ENCODE assay signal across 25 mouse cellular contexts in genomic region chr2:21030650-21031049, GRCm38 (mm10).
DNase-seq lines count a peak whose midpoint lies in the region; ATAC-seq lines count a peak whose summit lies in the region.
"Had no signal": no experiment of that assay in that cellular context is flagged by ENCODE, and none has a peak within 500 bp of the region (broad histone marks: within the 10 kb centered on the region; RNA-seq: fewer than 3 reads in every experiment).

No protein-coding gene starts in this region.

- no peaks in the 10 kb centered on the region for H3K9me3 ChIP-seq in kidney, embryonic 14.5 days (ENCODE audit: control insufficient read depth, low read length)
- no peaks in the 10 kb centered on the region for H3K9me3 ChIP-seq in embryonic facial prominence, embryonic 10.5 days
- H3K9me3 ChIP-seq: forebrain, embryonic 15.5 days; heart, embryonic 10.5 days; hindbrain, embryonic 12.5 days had no signal

- 48% methylated on average over 4 of the region's 4 CpGs for WGBS in kidney, embryonic 14.5 days
- 51% methylated on average over 4 of the region's 4 CpGs for WGBS in embryonic facial prominence, embryonic 10.5 days

- no peaks in the 10 kb centered on the region for H3K4me1 ChIP-seq in kidney, embryonic 14.5 days (ENCODE audit: control insufficient read depth, insufficient read depth, low read length)
- peaks cover 14% of the 10 kb centered on the region for H3K4me1 ChIP-seq in embryonic facial prominence, embryonic 10.5 days
- H3K4me1 ChIP-seq: forebrain, embryonic 15.5 days had no signal

- no peaks in the 10 kb centered on the region for H3K27me3 ChIP-seq in kidney, embryonic 14.5 days (ENCODE audit: control insufficient read depth, insufficient read depth, low read length)
- no peaks in the 10 kb centered on the region for H3K27me3 ChIP-seq in embryonic facial prominence, embryonic 10.5 days (replicated peaks; ENCODE audit: low read depth, poor library complexity, severe bottlenecking)
- H3K27me3 ChIP-seq: forebrain, embryonic 15.5 days; hindbrain, embryonic 12.5 days had no signal

- no peak overlapping the region for H3K9ac ChIP-seq in kidney, embryonic 14.5 days (ENCODE audit: low read depth, low read length)
- H3K9ac ChIP-seq: forebrain, embryonic 15.5 days; hindbrain, embryonic 12.5 days had no signal

- H3K4me2 ChIP-seq in kidney, embryonic 14.5 days (replicated peaks; ENCODE audit: low read depth, low read length) = no peak overlapping the region
- H3K4me2 ChIP-seq: forebrain, embryonic 15.5 days; hindbrain, embryonic 12.5 days had no signal

- ATAC-seq in kidney, embryonic 14.5 days (ENCODE audit: low FRiP score, low TSS enrichment) = no peak
- ATAC-seq: activated CD4-positive, CD25-positive, alpha-beta regulatory T cell, adult 4 months; CD4-positive, CD25-positive, alpha-beta regulatory T cell, adult 4 months; forebrain, embryonic 15.5 days; hindbrain, embryonic 16.5 days; inflammation-experienced regulatory T-cells, adult 6 months; intestine, postnatal 0 days had no signal

- H3K36me3 ChIP-seq in kidney, embryonic 14.5 days (ENCODE audit: control insufficient read depth, insufficient read depth, low read length) = no peaks in the 10 kb centered on the region
- H3K36me3 ChIP-seq in embryonic facial prominence, embryonic 10.5 days (replicated peaks) = no peaks in the 10 kb centered on the region
- H3K36me3 ChIP-seq: forebrain, embryonic 15.5 days; heart, embryonic 10.5 days; hindbrain, embryonic 12.5 days had no signal

- peak; percentile 17 for DNase-seq in embryo, embryonic 10 days (ENCODE audit: low spot score)
- no peak for DNase-seq in embryo, embryonic 10.5 days (ENCODE audit: low spot score)
- peak; percentile 12 for DNase-seq in kidney, postnatal 10 days
- peak; percentile 50 for DNase-seq in embryonic facial prominence, embryonic 10.5 days (ENCODE audit: low spot score)
- peak; percentile 17 for DNase-seq in yolk sac, embryonic 10.5 days (ENCODE audit: low spot score)
- no peak for DNase-seq in cerebellum, postnatal 4 days (ENCODE audit: low spot score in 2 of 2)
- DNase-seq in kidney, postnatal 14 days = no peak
- DNase-seq: adrenal gland, postnatal 14 days; B cell, adult 2 months; cerebellum, adult 18-20 months; cerebellum, postnatal 10 days; gastrocnemius, adult 2 months; gastrocnemius, postnatal 25 days; heart, postnatal 10 days; heart, postnatal 4 days; kidney, adult 8-10 months had no signal

- no peak overlapping the region for H3K27ac ChIP-seq in kidney, embryonic 14.5 days (ENCODE audit: low read depth, low read length)
- H3K27ac ChIP-seq in embryonic facial prominence, embryonic 10.5 days (replicated peaks) = no peak overlapping the region
- H3K27ac ChIP-seq: forebrain, embryonic 15.5 days; gastrocnemius, adult 2 months; heart, embryonic 10.5 days; hindbrain, embryonic 12.5 days had no signal

- H3K4me3 ChIP-seq in kidney, embryonic 14.5 days (ENCODE audit: low read length) = no peak overlapping the region
- no peak overlapping the region for H3K4me3 ChIP-seq in embryonic facial prominence, embryonic 10.5 days
- H3K4me3 ChIP-seq: forebrain, embryonic 15.5 days; gastrocnemius, adult 2 months; heart, embryonic 10.5 days; hindbrain, embryonic 12.5 days had no signal

Comparison
In these comparisons a context has a peak if more than half of its experiments do, and no peak if none do; other contexts are left out.
1. DNase-seq: peak in embryo, embryonic 10 days (single experiment), kidney, postnatal 10 days (single experiment), embryonic facial prominence, embryonic 10.5 days (single experiment) and yolk sac, embryonic 10.5 days (single experiment); none in embryo, embryonic 10.5 days (single experiment), cerebellum, postnatal 4 days (0 of 2) and kidney, postnatal 14 days (single experiment).